Mouse (Mus musculus) heart, postnatal 0 days (tissue): ENCODE data around the gene Upf2.

Experiments used
- CTCF ChIP-seq: IDR thresholded peaks from 2 replicates; pipeline ENCODE4 v1.5.1; 2016; ENCODE audit warnings: antibody characterized with exemption, control low read depth, low read depth
- EP300 ChIP-seq: IDR thresholded peaks from 2 replicates; pipeline ENCODE4 v1.6.1; 2016; ENCODE audit warnings: antibody characterized with exemption, low read depth

GRCm38 (mm10) chr2:5922823-5923222, 28.4 kb upstream of the Upf2 start:
- TF ChIP-seq CTCF (no peak), EP300 (no peak)
